Mouse (Mus musculus): ENCODE results near the gene Olfr20. TPM values are rescaled to one million over a fixed set of nuclear protein-coding genes. Genes with fewer than 3 reads are reported as not detected.

Gene Olfr20
- polyA plus RNA-seq, 1 experiment from 2014 or later = not detected

GRCm38 (mm10) chr11:73395374-73395773 lies 44.8 kb downstream of the Olfr20 start:
- no peaks in the 10 kb centered on the region for H3K27me3 ChIP-seq
- no peak overlapping the region for H3K27ac ChIP-seq
- 65% methylated on average over 4 of the region's 4 CpGs for WGBS
- no peak for ATAC-seq (ENCODE audit: low FRiP score, low read depth)
- no peak overlapping the region for H3K9ac ChIP-seq
- no peaks in the 10 kb centered on the region for H3K4me1 ChIP-seq
- no peaks in the 10 kb centered on the region for H3K36me3 ChIP-seq
- no peak overlapping the region for H3K4me3 ChIP-seq
- no peak overlapping the region for H3K4me2 ChIP-seq (replicated peaks)
- no peaks in the 10 kb centered on the region for H3K9me3 ChIP-seq

GRCm38 (mm10) chr11:73399514-73399913 lies 48.9 kb downstream of the Olfr20 start, which contains the start of gene Olfr1:
TSS of gene Olfr1 (minus strand) at chr11:73399614.
- no peak within 1 kb of the TSS for H3K4me2 ChIP-seq (replicated peaks)
- H3K4me1 ChIP-seq = no peaks in the 10 kb centered on the region
- H3K4me3 ChIP-seq = no peak within 1 kb of the TSS
- no peaks in the 10 kb centered on the region for H3K9me3 ChIP-seq
- no peaks in the 10 kb centered on the region for H3K27me3 ChIP-seq
- H3K27ac ChIP-seq = no peak within 1 kb of the TSS
- H3K36me3 ChIP-seq = no peaks in the 10 kb centered on the region
- no peak within 1 kb of the TSS for H3K9ac ChIP-seq
- no peak for ATAC-seq (ENCODE audit: low FRiP score, low read depth)

Other genes starting within 250 kb of the Olfr20 start
- 14.5 and 15.5 TPM in 2 replicates for gene Haspin, start 212.5 kb upstream of the Olfr20 start, polyA plus RNA-seq (2015; fragmentation: Nextera tagmentation; extraction: Ambion mirVana)
- gene P2rx5, start 190.4 kb upstream of the Olfr20 start, polyA plus RNA-seq (2015; fragmentation: Nextera tagmentation; extraction: Ambion mirVana) = 0.70 and 0.89 TPM in 2 replicates
- gene Emc6, start 173.7 kb upstream of the Olfr20 start, polyA plus RNA-seq (2015; fragmentation: Nextera tagmentation; extraction: Ambion mirVana) = 96.7 and 98.9 TPM in 2 replicates
- gene Tax1bp3, start 173.7 kb upstream of the Olfr20 start, polyA plus RNA-seq (2015; fragmentation: Nextera tagmentation; extraction: Ambion mirVana) = 244 and 248 TPM in 2 replicates
- 26.0 and 26.3 TPM in 2 replicates for gene Ctns, start 151.7 kb upstream of the Olfr20 start, polyA plus RNA-seq (2015; fragmentation: Nextera tagmentation; extraction: Ambion mirVana)
- gene Shpk, start 151.3 kb upstream of the Olfr20 start, polyA plus RNA-seq (2015; fragmentation: Nextera tagmentation; extraction: Ambion mirVana) = 1.9 and 2.6 TPM in 2 replicates
- 0.05 and 0.17 TPM in 2 replicates for gene Trpv1, start 116.5 kb upstream of the Olfr20 start, polyA plus RNA-seq (2015; fragmentation: Nextera tagmentation; extraction: Ambion mirVana)
- gene Trpv3, start 83.4 kb upstream of the Olfr20 start, polyA plus RNA-seq (2015; fragmentation: Nextera tagmentation; extraction: Ambion mirVana) = 0.09 and 0.14 TPM in 2 replicates
- 1.0 and 1.2 TPM in 2 replicates for gene Aspa, start 21.2 kb upstream of the Olfr20 start, polyA plus RNA-seq (2015; fragmentation: Nextera tagmentation; extraction: Ambion mirVana)
- gene Gm49340, start 21.0 kb upstream of the Olfr20 start, polyA plus RNA-seq (2015; fragmentation: Nextera tagmentation; extraction: Ambion mirVana) = not detected in 2 replicates
- gene Spata22, start 21.0 kb upstream of the Olfr20 start, polyA plus RNA-seq (2015; fragmentation: Nextera tagmentation; extraction: Ambion mirVana) = not detected in 2 replicates
- not detected in 2 replicates for gene Olfr376, start 20.5 kb downstream of the Olfr20 start, polyA plus RNA-seq (2015; fragmentation: Nextera tagmentation; extraction: Ambion mirVana)
- gene Olfr1, start 48.8 kb downstream of the Olfr20 start, polyA plus RNA-seq (2015; fragmentation: Nextera tagmentation; extraction: Ambion mirVana) = not detected in 2 replicates
- not detected in 2 replicates for gene Olfr378, start 77.7 kb downstream of the Olfr20 start, polyA plus RNA-seq (2015; fragmentation: Nextera tagmentation; extraction: Ambion mirVana)
- not detected in 2 replicates for gene Olfr380, start 106.7 kb downstream of the Olfr20 start, polyA plus RNA-seq (2015; fragmentation: Nextera tagmentation; extraction: Ambion mirVana)
- not detected in 2 replicates for gene Olfr381, start 140.8 kb downstream of the Olfr20 start, polyA plus RNA-seq (2015; fragmentation: Nextera tagmentation; extraction: Ambion mirVana)
- not detected in 2 replicates for gene Olfr382, start 166.4 kb downstream of the Olfr20 start, polyA plus RNA-seq (2015; fragmentation: Nextera tagmentation; extraction: Ambion mirVana)
- gene Olfr385, start 242.2 kb downstream of the Olfr20 start, polyA plus RNA-seq (2015; fragmentation: Nextera tagmentation; extraction: Ambion mirVana) = not detected in 2 replicates
- gene Olfr384, start 247.8 kb downstream of the Olfr20 start, polyA plus RNA-seq (2015; fragmentation: Nextera tagmentation; extraction: Ambion mirVana) = not detected in 2 replicates

All from limb, embryonic 13.5 days (tissue).